Mouse (Mus musculus): Measurements from ENCODE around the gene Med27. TPM values are rescaled to one million over a fixed set of nuclear protein-coding genes. Genes with fewer than 3 reads are reported as not detected.

The Med27 gene
- polyA plus RNA-seq, 1 experiment from 2014 or later: 53.8 TPM

GRCm38 (mm10) chr2:29574187-29574586 is 227.6 kb downstream of the Med27 start:
- WGBS: 44% methylated on average over 11 of the region's 11 CpGs
- Histone ChIP-seq H3K4me3 (no peak overlapping the region), H3K27ac (no peak overlapping the region), H3K27me3 (ENCODE audit: insufficient read depth, poor library complexity, severe bottlenecking) (peaks cover 8% of the 10 kb centered on the region; the same call in 1 of the 2 replicates), H3K36me3 (no peaks in the 10 kb centered on the region), H3K4me1 (peaks cover 32% of the 10 kb centered on the region), H3K9me3 (no peaks in the 10 kb centered on the region)
- no peak for DNase-seq (ENCODE audit: low spot score)

Small RNA genes lying within 50 kb of the gene (microRNA-seq; reads per million reads assigned to microRNA genes)
- not detected for gene Mir133c

Other genes starting within 250 kb of the Med27 start
- 10.0 and 12.5 TPM in 2 replicates for gene Setx, start 222.6 kb upstream of the Med27 start, polyA plus RNA-seq (2016; fragmentation: Nextera tagmentation; extraction: Ambion mirVana)
- gene Ntng2, start 93.8 kb upstream of the Med27 start, polyA plus RNA-seq (2016; fragmentation: Nextera tagmentation; extraction: Ambion mirVana): 0.20 and 0.87 TPM in 2 replicates